Mouse (Mus musculus) gastrocnemius, adult 8-10 months (tissue): ENCODE results near the gene Cped1. TPM values are rescaled to one million over a fixed set of nuclear protein-coding genes. Genes with fewer than 3 reads are reported as not detected.
A peak's percentile ranks its signal among the peaks of the same experiment; 100 is the strongest.

Experiments used
- DNase-seq, 2 experiments: peaks; one replicate each; pipeline ENCODE4 v3.0.0; 2022; ENCODE audit warnings: low spot score in 2 of 2
- total RNA-seq, 4 experiments: library from RNA; stranded (reverse); gene quantifications; 2 replicates each; pipeline ENCODE4 v1.2.4; 2022

Gene Cped1
- total RNA-seq, 4 experiments from 2014 or later: 22.4 to 26.6 (median 22.9) TPM

GRCm38 (mm10) chr6:22000086-22000485 lies 14.4 kb downstream of the Cped1 start:
- DNase-seq: no peak

- no peak for DNase-seq
Measured at GRCm38 (mm10) chr6:22000881-22001280, 15.2 kb downstream of the Cped1 start.

- DNase-seq: peak; percentile 74 to 83
Measured at GRCm38 (mm10) chr6:22001284-22001916, 15.7 kb downstream of the Cped1 start.

- DNase-seq: no peak
Measured at GRCm38 (mm10) chr6:22002521-22003199, 16.9 kb downstream of the Cped1 start.

- no peak for DNase-seq
Measured at GRCm38 (mm10) chr6:22003200-22003587, 17.5 kb downstream of the Cped1 start.

GRCm38 (mm10) chr6:22003959-22004543 lies 18.3 kb downstream of the Cped1 start:
- DNase-seq: no peak

GRCm38 (mm10) chr6:22008346-22008745 lies 22.6 kb downstream of the Cped1 start:
- DNase-seq: no peak

- DNase-seq: peak in 1 of 2 experiments; percentile 26
Measured at GRCm38 (mm10) chr6:22010258-22010657, 24.5 kb downstream of the Cped1 start.

GRCm38 (mm10) chr6:22010761-22011281 lies 25.1 kb downstream of the Cped1 start:
- DNase-seq: peak; percentile 51 to 56

- no peak for DNase-seq
Measured at GRCm38 (mm10) chr6:22011546-22011945, 25.8 kb downstream of the Cped1 start.

- no peak for DNase-seq
Measured at GRCm38 (mm10) chr6:22012099-22012498, 26.4 kb downstream of the Cped1 start.

- no peak for DNase-seq
Measured at GRCm38 (mm10) chr6:22012501-22012900, 26.8 kb downstream of the Cped1 start.

- DNase-seq: no peak
Measured at GRCm38 (mm10) chr6:22013394-22013793, 27.7 kb downstream of the Cped1 start.

GRCm38 (mm10) chr6:22014291-22014911 lies 28.7 kb downstream of the Cped1 start:
- DNase-seq: no peak

- DNase-seq: no peak
Measured at GRCm38 (mm10) chr6:22017631-22018030, 31.9 kb downstream of the Cped1 start.

- no peak for DNase-seq
Measured at GRCm38 (mm10) chr6:22018768-22019445, 33.2 kb downstream of the Cped1 start.

GRCm38 (mm10) chr6:22019637-22020036 lies 33.9 kb downstream of the Cped1 start:
- DNase-seq: no peak

- no peak for DNase-seq
Measured at GRCm38 (mm10) chr6:22020696-22021095, 35.0 kb downstream of the Cped1 start.

- DNase-seq: no peak
Measured at GRCm38 (mm10) chr6:22021315-22021714, 35.6 kb downstream of the Cped1 start.

- no peak for DNase-seq
Measured at GRCm38 (mm10) chr6:22024168-22024567, 38.5 kb downstream of the Cped1 start.

- DNase-seq: no peak
Measured at GRCm38 (mm10) chr6:22025584-22026357, 40.1 kb downstream of the Cped1 start.
